Mouse (Mus musculus): Measurements from ENCODE around the gene 1700037H04Rik.

The 1700037H04Rik gene

DNA sequence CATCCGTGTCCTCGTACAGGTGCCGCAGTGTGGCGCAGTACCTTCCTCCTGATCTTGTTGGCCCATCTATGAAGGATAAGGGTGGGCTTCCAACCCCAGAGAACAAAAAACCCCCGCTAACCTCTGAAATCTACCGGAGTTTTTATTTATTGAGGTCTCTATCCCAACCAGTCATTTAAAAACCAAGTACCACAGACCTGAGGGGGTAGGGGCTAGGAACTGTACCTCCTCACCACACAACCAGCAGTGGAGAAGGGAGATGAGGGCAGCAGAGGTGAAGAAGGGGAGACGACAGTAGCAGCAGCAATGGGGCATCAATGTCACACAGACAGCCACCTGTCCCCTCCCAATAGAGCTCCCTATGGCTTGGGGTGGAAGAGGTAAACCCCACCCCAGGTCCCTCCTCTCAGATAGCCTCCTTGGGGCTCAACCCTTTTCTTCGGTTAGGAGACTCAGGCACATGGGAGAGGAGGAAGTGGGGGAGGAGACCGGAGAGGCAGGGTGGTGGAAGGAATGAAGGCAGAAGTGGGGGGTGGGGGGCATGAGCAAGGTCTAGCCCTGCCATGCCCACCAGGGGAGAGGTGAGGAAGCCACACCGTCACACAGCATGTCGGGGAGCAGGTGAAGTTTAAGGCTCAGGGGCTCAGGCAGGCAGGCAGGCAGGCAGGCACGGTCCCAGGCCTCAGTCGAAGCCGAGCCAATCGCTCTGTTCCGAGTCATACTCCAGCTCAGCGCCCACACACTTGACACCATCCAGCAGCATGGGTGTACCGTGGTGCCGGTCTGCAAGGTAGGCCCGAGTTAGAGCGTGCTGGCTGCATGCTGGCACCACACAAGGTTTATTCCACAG, 13.5 kb downstream of the 1700037H04Rik start:
- no peak for DNase-seq (ENCODE audit: low read depth)

- DNase-seq (ENCODE audit: low read depth) = peak; percentile 54
Measured at GRCm38 (mm10) chr2:131145536-131145935, 14.3 kb downstream of the 1700037H04Rik start.

- peak; percentile 18 for DNase-seq (ENCODE audit: low read depth)
Measured at GRCm38 (mm10) chr2:131145121-131145520, 14.8 kb downstream of the 1700037H04Rik start.

DNA sequence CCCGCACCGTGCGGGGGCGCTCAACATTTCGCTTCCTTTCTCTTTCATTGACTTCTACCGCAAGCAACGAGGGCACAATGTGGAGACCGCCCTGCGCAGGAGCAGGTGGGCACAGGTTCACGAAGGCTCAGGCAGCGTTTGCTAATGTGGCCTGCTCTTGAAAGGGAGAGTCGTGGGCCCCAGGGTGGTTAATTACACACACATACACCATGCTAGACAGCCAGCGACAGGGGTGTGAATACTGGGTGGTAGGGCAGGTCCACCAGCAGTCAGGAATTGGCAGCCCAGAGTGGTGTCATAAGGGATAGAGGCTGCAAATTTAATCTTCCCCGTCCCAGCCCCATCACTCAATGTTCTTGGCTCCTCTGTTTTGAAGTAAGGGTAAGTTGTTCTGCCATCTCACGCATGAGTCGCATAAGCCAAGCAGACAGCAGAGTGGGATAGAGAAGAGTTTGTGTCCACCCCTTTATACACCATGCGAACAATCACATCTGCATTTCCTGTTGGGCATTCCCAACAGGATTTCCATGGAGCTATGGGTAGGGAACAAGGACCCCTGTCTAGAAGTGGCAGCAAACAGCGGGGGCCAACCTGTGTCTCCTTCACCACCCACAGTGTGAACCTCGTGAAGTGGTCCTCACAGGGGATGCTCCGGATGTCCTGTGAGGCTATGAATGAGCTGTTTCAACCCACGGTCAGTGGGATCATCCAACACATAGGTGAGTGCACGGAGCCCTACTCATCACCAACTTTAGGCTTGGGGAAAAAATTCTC, 16.7 kb downstream of the 1700037H04Rik start:
- DNase-seq (ENCODE audit: low read depth) = no peak

- peak; percentile 86 for DNase-seq (ENCODE audit: low read depth)
Measured at GRCm38 (mm10) chr2:131142592-131142991, 17.3 kb downstream of the 1700037H04Rik start.

DNA sequence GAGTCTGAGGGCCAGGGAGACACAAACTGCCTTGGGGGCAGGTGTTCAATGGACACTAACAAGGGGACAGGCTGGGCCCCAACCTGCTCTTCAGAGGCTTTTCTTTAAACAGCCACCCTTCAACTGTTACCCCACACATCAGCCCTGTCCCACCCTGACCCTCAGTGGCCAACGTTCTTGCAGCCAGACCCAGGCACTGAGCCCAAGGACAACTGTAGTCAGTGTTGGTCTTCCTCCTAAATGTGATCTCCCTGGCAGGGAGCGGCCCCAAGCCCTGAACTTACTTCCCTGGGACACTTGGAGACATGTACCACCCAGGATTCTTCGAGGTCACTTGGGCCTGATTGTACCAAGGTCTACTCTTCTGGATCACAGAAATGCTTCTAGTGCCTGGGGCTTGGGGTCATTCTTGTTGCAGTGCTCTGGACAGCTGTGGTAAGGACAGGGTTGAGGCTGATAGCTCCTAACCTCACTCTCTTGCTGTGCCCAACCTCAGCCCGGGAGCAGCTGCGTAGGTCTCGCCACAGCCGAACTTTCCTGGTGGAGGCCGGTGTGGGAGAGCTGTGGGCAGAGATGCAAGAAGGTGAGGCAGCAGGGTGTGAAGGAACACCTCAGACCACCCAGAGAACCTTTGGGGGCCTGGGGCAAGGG, 18.4 kb downstream of the 1700037H04Rik start:
- no peak for DNase-seq (ENCODE audit: low read depth)

DNA sequence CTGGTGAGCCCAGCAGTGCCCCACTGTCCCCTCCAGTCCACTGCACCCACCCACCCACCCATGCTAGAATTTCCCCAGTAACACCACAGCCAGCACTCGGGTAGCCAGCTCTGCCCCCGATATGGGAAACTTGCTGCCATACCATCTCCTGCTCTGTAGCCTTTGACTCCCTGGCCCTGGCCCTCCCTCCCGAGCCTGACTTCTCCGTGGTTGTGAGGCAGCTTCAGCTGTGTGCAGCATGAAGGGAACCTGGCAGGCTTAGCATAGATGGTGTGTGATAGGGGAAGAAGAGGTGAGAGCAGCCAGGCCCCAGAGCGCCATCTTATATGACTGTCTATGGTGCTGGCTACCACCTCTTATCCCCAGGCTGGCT, 19.4 kb downstream of the 1700037H04Rik start:
- no peak for DNase-seq (ENCODE audit: low read depth)

DNA sequence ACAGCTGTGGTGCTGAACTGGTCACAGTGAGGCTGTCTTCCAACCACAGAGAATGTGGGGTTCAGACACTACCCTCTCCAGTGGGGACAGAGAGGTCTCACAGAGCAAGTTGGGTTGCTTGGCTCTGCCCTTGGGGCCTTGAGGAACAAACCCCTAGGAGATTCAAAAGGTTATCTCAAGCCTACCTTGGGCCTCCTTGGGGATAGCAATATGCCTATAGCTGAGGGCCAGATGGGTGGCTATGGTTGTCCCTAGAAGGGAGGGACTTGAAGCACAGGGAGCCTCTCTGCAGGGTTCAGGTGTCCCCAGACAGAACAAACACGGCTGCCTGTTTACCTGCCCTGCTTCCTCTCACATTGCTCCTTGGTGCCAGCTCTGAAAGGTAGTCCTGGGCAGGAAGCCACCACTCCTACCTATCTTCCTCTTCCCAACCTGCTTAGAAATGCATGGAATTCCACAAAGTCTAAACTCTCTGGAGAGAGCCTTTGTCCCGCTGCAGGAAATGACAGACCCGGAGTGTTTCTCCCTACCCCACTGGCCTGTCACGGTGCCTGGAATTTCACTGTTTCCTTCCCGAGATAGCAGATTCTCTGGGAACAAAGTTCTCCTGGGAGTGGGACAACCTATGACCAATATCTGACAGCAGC, 19.9 kb downstream of the 1700037H04Rik start:
- no peak for DNase-seq (ENCODE audit: low read depth)

GRCm38 (mm10) chr2:131139287-131139686, 20.6 kb downstream of the 1700037H04Rik start:
- no peak for DNase-seq (ENCODE audit: low read depth)

GRCm38 (mm10) chr2:131138760-131139159, 21.1 kb downstream of the 1700037H04Rik start:
- DNase-seq (ENCODE audit: low read depth) = no peak

DNA sequence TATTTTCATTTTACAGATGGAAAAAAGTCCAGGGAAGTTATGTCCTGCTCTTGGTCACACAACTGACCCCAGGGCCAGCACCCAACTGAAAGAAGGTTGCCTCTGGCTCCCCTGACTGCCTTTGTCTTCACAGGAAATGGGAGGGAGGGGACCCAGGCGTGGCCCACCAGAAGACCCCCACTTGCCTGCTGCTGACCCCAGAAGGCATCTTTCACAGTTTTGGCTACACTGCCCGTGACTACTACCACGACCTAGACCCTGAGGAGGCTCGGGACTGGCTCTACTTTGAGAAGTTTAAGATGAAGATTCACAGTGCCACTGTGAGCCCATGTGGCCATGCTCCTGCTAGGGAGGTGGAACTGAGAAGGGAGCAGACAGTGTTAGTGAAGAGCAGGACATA, 21.6 kb downstream of the 1700037H04Rik start:
- DNase-seq (ENCODE audit: low read depth) = no peak

- DNase-seq (ENCODE audit: low read depth) = peak; percentile 19
Measured at GRCm38 (mm10) chr2:131135521-131136139, 24.3 kb downstream of the 1700037H04Rik start.

GRCm38 (mm10) chr2:131134826-131135400, 25.0 kb downstream of the 1700037H04Rik start:
- no peak for DNase-seq (ENCODE audit: low read depth)

DNA sequence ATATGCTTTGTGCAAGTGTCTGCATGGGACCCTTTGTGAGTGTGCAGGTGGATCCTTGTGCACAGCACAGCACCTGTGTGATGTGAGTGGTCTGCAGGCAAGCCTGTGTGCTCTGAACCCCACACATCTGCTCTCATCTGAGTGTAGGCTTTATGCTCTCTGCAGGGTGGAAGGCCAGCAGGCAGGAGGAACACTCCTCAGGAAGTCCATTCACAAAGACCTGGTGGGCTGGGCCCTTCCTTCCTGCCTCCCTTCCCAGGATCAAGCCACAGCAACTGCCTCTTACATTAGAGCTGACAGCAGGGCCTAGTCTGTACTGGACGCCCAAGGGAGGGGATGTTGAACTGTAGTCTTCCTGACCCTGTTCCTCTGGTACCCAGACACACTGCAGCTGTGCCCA, 25.5 kb downstream of the 1700037H04Rik start:
- peak; percentile 44 for DNase-seq (ENCODE audit: low read depth)

- no peak for DNase-seq (ENCODE audit: low read depth)
Measured at GRCm38 (mm10) chr2:131132930-131133547, 26.8 kb downstream of the 1700037H04Rik start, which contains the start of gene Gm11037. Gene Gm11037, plus strand, starts transcription at chr2:131133497.

GRCm38 (mm10) chr2:131132111-131132888, 27.6 kb downstream of the 1700037H04Rik start:
- no peak for DNase-seq (ENCODE audit: low read depth)

- DNase-seq (ENCODE audit: low read depth) = no peak
Measured at GRCm38 (mm10) chr2:131130849-131131248, 29.0 kb downstream of the 1700037H04Rik start.

DNA sequence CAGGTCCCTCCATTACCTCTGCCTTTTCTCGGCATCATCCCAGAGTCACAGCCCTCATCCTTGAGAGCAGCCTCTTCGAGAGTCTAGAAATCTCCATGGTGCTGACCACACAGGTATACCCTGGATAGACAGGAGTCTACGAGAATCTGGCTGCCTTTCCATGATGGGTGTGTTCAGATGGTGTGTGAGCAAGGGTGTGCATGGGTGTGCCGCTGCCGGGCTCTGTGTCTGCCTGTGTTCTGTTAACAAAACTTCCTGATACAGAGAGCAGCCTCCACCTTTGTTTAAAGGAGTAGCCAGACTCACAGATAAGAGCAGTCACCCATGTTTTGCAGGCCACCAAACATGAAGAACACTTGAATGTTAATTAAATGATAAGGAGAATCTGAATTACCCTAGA, 30.0 kb downstream of the 1700037H04Rik start:
- DNase-seq (ENCODE audit: low read depth) = no peak

DNA sequence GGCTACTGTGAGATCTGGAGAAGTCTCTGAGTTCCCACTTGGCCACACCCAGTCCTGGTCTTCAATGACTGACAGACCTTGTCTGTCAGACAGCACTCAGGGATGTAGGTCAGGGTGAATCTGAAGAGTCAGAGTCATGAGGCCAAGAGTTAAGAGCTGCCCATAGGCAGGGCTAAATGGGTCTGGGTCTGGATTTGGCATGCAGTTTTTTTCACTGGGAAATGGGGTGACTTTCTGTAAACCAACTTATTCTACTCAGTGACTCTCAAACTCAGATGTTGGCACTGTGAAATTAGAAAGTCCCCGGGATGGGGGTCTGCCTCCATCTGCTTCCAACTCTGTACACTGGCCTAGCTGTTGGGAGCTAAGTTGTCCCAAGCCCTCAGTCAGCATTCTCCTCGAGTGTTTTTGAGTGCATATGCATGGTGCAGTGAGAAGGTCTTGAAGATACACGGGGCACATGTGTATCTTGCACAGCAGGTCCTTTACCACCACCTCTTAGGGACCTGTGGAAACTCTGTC, 31.2 kb downstream of the 1700037H04Rik start:
- DNase-seq (ENCODE audit: low read depth) = no peak

- no peak for DNase-seq (ENCODE audit: low read depth)
Measured at GRCm38 (mm10) chr2:131128211-131128610, 31.7 kb downstream of the 1700037H04Rik start.
